Mouse (Mus musculus) kidney, embryonic 16.5 days (tissue): Measurements from ENCODE around the gene Retsat. TPM values are rescaled to one million over a fixed set of nuclear protein-coding genes. Genes with fewer than 3 reads are reported as not detected.

Experiments
- ATAC-seq: fragments of 200-750 bp; cut with Nextera tagmentation; 2 replicates; pipeline ENCODE4 v1.8.0; 2017; ENCODE audit warnings: moderate TSS enrichment; ENCODE audit not compliant: low FRiP score, low TSS enrichment
- H3K27ac ChIP-seq: fragments of 300-500 bp; sonication (generic); 2 replicates; pipeline ENCODE4 v1.5.1; 2014; ENCODE audit warnings: low read length
- H3K27me3 ChIP-seq: fragments of 300-500 bp; sonication (generic); 2 replicates; pipeline ENCODE4 v1.6.1; 2014; ENCODE audit warnings: low read length, control low read depth, mixed read lengths; ENCODE audit not compliant: insufficient read depth
- H3K36me3 ChIP-seq: fragments of 300-500 bp; sonication (generic); 2 replicates; pipeline ENCODE4 v1.6.1; 2014; ENCODE audit warnings: low read length, control low read depth, mixed read lengths; ENCODE audit not compliant: insufficient read depth
- H3K4me1 ChIP-seq: fragments of 300-500 bp; sonication (generic); 2 replicates; pipeline ENCODE4 v1.6.1; 2014; ENCODE audit warnings: low read length, control low read depth, mixed read lengths; ENCODE audit not compliant: insufficient read depth
- H3K4me2 ChIP-seq: fragments of 300-500 bp; sonication (generic); replicated peaks from 2 replicates; pipeline ENCODE4 v1.6.1; 2014; ENCODE audit warnings: low read depth, low read length
- H3K4me3 ChIP-seq: fragments of 300-500 bp; sonication (generic); 2 replicates; pipeline ENCODE4 v1.5.1; 2014; ENCODE audit warnings: mild to moderate bottlenecking, low read length
- H3K9ac ChIP-seq: fragments of 300-500 bp; sonication (generic); replicated peaks from 2 replicates; pipeline ENCODE4 v1.6.1; 2014; ENCODE audit warnings: low read length
- H3K9me3 ChIP-seq: fragments of 300-500 bp; sonication (generic); 2 replicates; pipeline ENCODE4 v1.6.1; 2016; ENCODE audit warnings: low read length, control low read depth
- WGBS: fragments of 180-500 bp; shearing (Covaris S2); extraction: QIAGEN DNeasy Blood & Tissue Kit; methylation state at CpG from one replicate; pipeline ENCODE4 v1.1.7; 2014; 5-methylcytosine and 5-hydroxymethylcytosine counted together
- polyA plus RNA-seq: library from polyadenylated mRNA; unstranded; fragments of >200 nt; fragmentation: Nextera tagmentation; extraction: Ambion mirVana; gene quantifications from 2 replicates; pipeline ENCODE4 v1.2.1, GENCODE M21; 2015

The Retsat gene
- 33.8 and 36.0 TPM in 2 replicates for polyA plus RNA-seq

- under 1% methylated on average over 38 of the region's 38 CpGs for WGBS
- ATAC-seq = peak; percentile 94
- Histone ChIP-seq H3K4me3 (peak within 1 kb of the TSS; percentile 56), H3K9me3 (no peaks in the 10 kb centered on the region), H3K27ac (peak within 1 kb of the TSS; percentile 85), H3K27me3 (no peaks in the 10 kb centered on the region), H3K4me1 (peaks cover 20% of the 10 kb centered on the region), H3K36me3 (peaks cover under 1% of the 10 kb centered on the region; the same call in 1 of the 2 replicates), H3K9ac (peak within 1 kb of the TSS; percentile 77), H3K4me2 (peak within 1 kb of the TSS; percentile 87)
These were observed at the start of gene Retsat, which contains the start of gene Elmod3 for GRCm38 (mm10) chr6:72597956-72598753. Gene Retsat (plus strand): TSS chr6:72598475. Gene Elmod3 (minus strand): TSS chr6:72598413.

- H3K27ac ChIP-seq = no peak overlapping the region; the same call in 1 of the 2 replicates
- H3K4me2 ChIP-seq = no peak overlapping the region
- peaks cover 40% of the 10 kb centered on the region for H3K4me1 ChIP-seq
- H3K27me3 ChIP-seq = no peaks in the 10 kb centered on the region
- 57% methylated on average over 9 of the region's 9 CpGs for WGBS
- ATAC-seq = no peak
- H3K36me3 ChIP-seq = no peaks in the 10 kb centered on the region
- H3K9me3 ChIP-seq = peaks cover 2% of the 10 kb centered on the region; the same call in 1 of the 2 replicates
- peak overlapping the region; percentile 18; the same call in 1 of the 2 replicates for H3K9ac ChIP-seq
- no peak overlapping the region for H3K4me3 ChIP-seq
These were observed 49.2 kb upstream of the Retsat start for GRCm38 (mm10) chr6:72549041-72549580.

DNA sequence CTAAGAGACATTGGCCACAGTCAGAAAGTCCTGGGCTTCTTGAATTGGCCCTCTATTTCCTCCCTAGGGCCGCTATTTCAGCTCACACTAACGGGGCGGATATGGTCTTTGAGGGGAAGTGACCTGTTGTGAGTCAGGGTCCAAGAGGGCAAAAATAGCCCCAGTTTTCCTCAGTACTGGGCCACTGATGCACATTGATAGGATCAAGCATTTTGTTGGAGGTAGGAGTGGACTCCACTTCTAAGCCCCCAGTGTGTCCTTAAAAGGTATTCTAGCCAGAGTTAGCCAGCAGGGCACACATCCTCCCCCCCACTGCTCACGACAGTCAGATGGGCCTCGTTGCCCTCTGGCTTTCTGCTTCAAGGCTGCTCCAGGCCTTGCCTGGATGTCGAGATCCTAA is 48.2 kb upstream of the Retsat start:
- ATAC-seq = no peak
- WGBS = 51% methylated on average over 6 of the region's 6 CpGs
- no peaks in the 10 kb centered on the region for H3K27me3 ChIP-seq
- peaks cover 2% of the 10 kb centered on the region; the same call in 1 of the 2 replicates for H3K9me3 ChIP-seq
- H3K9ac ChIP-seq = no peak overlapping the region
- H3K4me3 ChIP-seq = no peak overlapping the region
- no peaks in the 10 kb centered on the region for H3K36me3 ChIP-seq
- H3K4me1 ChIP-seq = peaks cover 36% of the 10 kb centered on the region
- H3K27ac ChIP-seq = no peak overlapping the region
- H3K4me2 ChIP-seq = no peak overlapping the region

DNA sequence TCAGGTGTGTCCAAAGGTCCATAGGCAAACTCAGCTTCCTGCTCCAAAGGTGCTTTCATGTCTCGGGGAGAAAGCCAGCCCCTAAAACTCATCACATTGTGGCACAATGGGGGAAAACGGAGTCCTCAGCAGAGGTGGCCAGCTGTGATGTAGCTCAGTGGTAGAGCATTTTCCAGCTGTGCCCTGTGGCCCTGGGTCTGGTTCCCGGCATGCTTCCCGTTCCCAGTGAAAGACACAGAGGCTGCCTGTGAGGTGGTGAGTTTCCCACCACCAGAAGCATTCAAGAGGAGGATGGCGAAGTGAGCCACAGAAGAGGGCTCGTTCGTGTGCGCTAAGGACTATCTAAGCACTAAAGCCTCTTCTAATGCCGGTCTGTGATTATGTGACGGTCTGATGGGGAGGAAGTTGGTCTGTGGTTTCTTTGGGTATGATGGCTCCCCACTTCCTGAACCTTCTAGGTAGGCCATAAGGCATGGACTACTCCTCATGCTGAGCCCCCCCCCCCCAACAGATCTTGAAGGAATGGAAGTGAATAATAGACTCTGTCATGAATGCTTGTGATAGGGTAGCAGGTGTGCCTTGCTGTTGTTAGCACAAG is 47.7 kb upstream of the Retsat start:
- 88% methylated on average over 10 of the region's 10 CpGs for WGBS
- H3K27ac ChIP-seq = no peak overlapping the region
- no peak overlapping the region for H3K9ac ChIP-seq
- ATAC-seq = no peak
- H3K9me3 ChIP-seq = peaks cover 2% of the 10 kb centered on the region; the same call in 1 of the 2 replicates
- no peaks in the 10 kb centered on the region for H3K36me3 ChIP-seq
- no peak overlapping the region for H3K4me2 ChIP-seq
- H3K4me1 ChIP-seq = peaks cover 32% of the 10 kb centered on the region
- H3K4me3 ChIP-seq = no peak overlapping the region
- no peaks in the 10 kb centered on the region for H3K27me3 ChIP-seq

DNA sequence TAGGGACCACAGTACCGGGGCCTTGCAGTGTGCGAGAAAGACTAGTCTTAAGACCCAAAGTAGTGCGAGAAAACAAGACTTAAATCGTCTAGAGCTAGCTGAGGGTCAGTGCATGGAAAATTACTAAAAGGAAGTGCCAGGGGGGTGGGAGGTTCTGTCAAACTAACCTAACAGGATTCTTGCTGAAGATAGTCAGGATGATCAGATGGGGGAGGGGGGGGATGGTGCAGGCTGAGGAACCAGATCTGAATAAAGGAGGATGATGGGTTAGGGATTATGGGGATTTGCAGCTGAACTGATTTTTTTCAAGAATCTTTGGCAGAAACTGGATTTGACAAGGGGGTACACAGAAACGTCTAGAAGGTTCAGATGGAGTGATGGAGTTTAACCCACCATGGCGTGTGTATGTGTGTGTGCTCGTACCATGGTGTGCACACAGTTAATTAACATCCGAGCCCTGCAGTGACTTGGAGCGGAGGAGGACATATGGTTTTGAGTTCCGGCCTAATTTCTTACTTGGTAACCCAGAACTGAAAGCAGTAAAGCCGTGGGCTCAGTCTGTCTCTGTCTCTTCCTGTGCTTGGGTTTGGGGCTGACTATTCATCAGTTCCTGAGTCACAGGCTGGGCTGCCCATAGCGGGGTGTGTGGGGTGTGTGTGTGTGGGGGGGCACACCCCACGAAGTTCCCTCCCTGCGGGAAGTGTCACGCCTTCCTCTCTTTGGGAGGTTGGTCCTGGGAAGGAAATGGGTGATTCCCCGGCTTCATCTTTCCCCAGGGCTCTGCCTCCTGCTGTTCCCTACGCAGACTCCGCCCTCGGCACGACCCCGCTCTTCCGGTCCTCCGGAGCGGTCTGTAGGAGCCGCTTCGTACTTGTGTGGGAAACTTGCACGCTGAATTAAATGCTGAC is 45.9 kb upstream of the Retsat start:
- Histone ChIP-seq H3K36me3 (no peaks in the 10 kb centered on the region), H3K4me3 (peak overlapping the region; percentile 47), H3K9ac (peak overlapping the region; percentile 73), H3K27me3 (no peaks in the 10 kb centered on the region), H3K4me1 (peaks cover 32% of the 10 kb centered on the region), H3K9me3 (no peaks in the 10 kb centered on the region), H3K27ac (peak overlapping the region; percentile 96), H3K4me2 (peak overlapping the region; percentile 66)
- ATAC-seq = peak; percentile 95
- WGBS = 12% methylated on average over 27 of the region's 27 CpGs

DNA sequence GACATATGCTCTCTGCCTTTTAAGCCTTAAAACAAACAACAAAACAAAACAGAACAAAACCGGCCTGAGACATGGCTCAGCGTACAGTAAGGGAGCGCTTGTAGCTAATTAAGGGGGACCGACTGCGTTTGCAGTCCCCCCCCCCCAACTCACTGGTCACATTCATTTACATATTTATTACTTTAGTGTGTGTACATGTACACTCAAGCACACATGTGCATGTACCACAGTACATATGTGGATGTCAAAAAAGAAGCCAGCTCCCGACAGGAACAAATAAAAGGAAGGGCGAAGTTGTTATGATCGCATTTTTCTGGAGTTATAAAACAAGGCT is 45.2 kb upstream of the Retsat start:
- Histone ChIP-seq H3K36me3 (no peaks in the 10 kb centered on the region), H3K9ac (peak overlapping the region; percentile 73), H3K27ac (peak overlapping the region; percentile 96), H3K27me3 (no peaks in the 10 kb centered on the region), H3K4me2 (peak overlapping the region; percentile 66), H3K4me1 (peaks cover 32% of the 10 kb centered on the region), H3K4me3 (peak overlapping the region; percentile 47), H3K9me3 (no peaks in the 10 kb centered on the region)
- 14% methylated on average over 8 of the region's 8 CpGs for WGBS
- no peak for ATAC-seq

GRCm38 (mm10) chr6:72560801-72561200 is 37.5 kb upstream of the Retsat start:
- Histone ChIP-seq H3K9me3 (no peaks in the 10 kb centered on the region), H3K9ac (no peak overlapping the region), H3K36me3 (peaks cover 4% of the 10 kb centered on the region; the same call in 1 of the 2 replicates), H3K27me3 (no peaks in the 10 kb centered on the region), H3K4me1 (peaks cover 14% of the 10 kb centered on the region; the same call in 1 of the 2 replicates), H3K27ac (no peak overlapping the region), H3K4me2 (no peak overlapping the region), H3K4me3 (no peak overlapping the region)
- no peak for ATAC-seq
- 82% methylated on average over 8 of the region's 8 CpGs for WGBS

DNA sequence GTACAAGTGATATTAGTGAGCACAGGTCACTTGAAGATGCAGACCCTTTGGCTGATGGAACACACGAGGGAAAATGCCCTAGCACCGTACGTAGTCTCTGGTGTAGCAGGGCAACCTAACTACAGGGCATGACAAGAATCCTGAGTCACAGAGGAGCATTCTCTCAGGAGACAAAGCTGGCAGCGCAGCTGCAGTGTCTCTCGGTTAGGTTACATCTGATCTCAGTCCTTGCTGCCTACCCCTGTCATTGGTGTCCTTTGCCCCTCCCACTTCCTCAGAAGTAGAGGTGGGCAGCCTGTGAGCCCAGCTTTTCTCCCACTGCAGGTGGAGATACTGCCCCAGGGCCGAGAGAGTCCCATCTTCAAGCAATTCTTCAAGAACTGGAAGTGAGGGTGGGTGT is 35.8 kb upstream of the Retsat start:
- Histone ChIP-seq H3K4me1 (peaks cover 16% of the 10 kb centered on the region; the same call in 1 of the 2 replicates), H3K27ac (no peak overlapping the region), H3K4me2 (no peak overlapping the region), H3K9ac (0 out of 2 replicates have a peak overlapping the region, but pooled peaks have one; percentile 5), H3K36me3 (peaks cover 4% of the 10 kb centered on the region; the same call in 1 of the 2 replicates), H3K27me3 (no peaks in the 10 kb centered on the region), H3K9me3 (no peaks in the 10 kb centered on the region), H3K4me3 (no peak overlapping the region)
- WGBS = 44% methylated on average over 6 of the region's 6 CpGs
- peak; percentile 39; the same call in 1 of the 2 replicates for ATAC-seq

GRCm38 (mm10) chr6:72562894-72563293 is 35.4 kb upstream of the Retsat start:
- peak; percentile 60 for ATAC-seq
- Histone ChIP-seq H3K4me2 (no peak overlapping the region), H3K9me3 (no peaks in the 10 kb centered on the region), H3K36me3 (peaks cover 4% of the 10 kb centered on the region; the same call in 1 of the 2 replicates), H3K9ac (0 out of 2 replicates have a peak overlapping the region, but pooled peaks have one; percentile 5), H3K27ac (no peak overlapping the region), H3K27me3 (no peaks in the 10 kb centered on the region), H3K4me3 (no peak overlapping the region), H3K4me1 (peaks cover 16% of the 10 kb centered on the region; the same call in 1 of the 2 replicates)
- 71% methylated on average over 5 of the region's 5 CpGs for WGBS
